Mouse (Mus musculus): ENCODE measurements around the gene Tbc1d10c.

The Tbc1d10c gene

DNA sequence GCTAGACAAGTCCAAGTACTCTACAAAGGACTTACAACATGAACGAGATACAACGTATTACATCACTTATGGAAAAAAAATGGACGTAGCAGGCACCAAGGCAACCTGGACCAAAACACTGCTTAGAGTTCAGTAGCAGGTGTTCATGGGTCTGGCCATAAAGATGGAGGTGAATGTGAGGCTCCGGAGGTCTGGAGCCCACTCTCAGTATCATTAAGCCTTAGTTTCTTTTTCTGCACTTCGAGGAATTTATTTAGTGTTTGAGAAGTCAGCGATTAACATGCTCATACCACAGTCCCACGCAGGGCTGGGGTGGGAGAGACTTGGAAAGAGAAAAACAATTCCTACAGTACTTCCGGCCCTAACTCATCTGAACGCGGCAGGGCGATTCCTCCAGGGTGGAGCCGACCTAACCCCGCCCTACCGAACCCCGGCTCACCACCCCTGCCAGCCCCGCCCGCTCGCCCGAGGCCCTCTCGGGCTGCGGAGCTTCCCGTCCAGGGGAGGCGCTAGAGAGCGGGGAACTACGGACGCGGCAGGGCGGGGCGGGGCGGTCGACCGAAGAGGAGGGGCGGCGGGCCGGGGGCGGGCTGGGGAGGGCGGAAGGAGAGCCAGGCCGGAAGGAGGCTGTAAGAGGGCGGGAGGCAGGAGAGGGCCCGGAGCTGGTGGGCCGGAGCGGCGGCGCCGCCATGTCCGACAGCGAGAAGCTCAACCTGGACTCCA, 605 bp upstream of the Tbc1d10c start, which contains the start of gene Ppp1ca:
TSS of gene Ppp1ca (plus strand) at position 538 of the 723 bp plus-strand sequence.
- peak; percentile 71 for DNase-seq (ENCODE audit: low read depth, low spot score)

DNA sequence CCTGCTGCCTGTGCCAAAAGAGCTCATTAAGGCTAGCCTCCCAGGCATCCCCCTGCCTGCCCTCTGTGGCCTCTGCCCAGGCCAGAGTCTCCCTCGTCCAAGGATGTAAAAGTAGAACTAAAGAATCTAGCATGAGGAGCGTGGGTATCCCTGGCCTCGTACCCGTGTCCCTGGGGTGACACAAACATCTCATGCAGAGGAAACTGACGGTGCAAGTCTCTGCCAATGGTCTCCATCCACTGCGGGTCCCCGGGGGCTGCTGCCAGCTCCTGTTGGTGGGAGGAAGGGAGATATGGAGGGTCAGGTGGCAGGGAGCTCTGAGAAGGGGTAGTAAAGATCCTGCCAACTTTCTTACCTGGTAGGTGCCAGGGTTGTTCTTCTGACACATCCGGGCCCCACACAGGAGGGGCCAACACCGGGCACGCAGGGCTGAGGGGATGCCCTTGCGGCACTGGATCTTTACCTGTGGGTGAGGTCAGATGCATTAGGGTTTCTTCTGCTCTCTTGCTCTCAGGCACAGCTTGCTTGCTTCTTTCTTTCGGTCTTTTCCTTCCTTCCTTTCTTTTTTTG, 1.9 kb downstream of the Tbc1d10c start:
- DNase-seq (ENCODE audit: low read depth, low spot score) = no peak

DNA sequence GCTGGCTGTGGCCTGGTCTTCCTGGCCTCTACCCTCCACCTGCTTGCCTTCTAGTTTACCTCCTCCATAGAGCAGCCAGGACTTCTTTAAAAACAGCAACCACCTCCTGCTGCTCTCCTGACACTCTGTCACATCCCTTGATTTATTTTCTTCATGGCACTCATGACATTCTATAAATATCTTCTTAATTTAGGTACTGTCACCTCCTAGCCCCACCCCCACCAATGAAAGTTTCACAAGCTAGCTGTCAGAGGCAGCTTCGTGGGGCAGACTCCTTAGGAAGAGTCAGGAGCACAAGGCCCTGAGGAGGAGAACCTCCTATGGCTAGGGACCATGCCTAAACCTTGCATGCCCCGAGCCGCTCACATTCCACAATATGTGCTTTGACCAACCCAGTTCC, 3.8 kb downstream of the Tbc1d10c start:
- no peak for DNase-seq (ENCODE audit: low read depth, low spot score)

DNA sequence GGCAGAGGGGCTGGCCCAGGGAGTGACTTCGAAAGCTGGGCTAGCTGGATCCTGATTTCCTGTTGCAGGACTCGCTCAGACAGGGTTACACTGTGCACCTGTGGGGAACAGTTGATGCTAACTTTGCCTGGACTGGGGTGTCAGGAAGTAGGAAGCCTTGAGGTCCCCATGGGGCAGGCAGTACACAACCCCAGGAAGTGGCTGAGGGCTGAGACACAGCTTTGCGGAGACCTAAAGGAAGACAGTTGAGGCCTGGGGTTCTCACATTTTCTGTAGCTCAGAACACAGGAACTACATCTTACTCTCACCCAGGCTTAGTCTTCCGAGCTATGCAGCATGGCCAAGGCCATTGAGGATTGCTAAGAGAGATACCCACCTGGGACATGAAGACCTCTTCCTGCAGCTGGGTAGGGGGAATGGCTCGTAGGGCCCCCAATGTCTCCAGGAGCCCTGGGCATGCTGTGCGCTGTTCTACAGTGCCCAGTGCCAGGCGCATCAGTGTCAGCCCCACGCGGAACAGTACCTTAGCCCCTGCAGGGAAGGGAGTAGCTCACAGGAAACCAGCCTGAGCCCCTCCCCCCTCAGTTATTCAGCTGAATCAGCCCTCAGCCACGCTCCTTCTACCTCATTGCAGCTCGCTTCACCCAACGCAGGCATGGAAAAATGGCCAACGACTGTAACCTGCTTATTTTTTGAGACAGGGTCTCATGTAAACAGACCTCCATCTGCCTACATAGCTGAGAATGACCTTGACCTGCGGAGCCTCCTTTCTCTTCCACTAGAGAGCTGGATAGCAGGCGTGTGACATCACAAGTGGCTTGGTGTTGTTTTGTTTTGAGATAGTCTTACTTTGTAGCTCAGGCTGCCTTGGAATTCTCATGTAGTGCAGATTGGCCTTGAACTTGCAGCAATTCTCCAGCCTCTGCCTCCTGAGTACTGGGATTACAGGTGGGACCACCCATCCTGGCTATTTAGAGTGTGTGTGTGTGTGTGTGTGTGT, 5.8 kb downstream of the Tbc1d10c start:
- DNase-seq (ENCODE audit: low read depth, low spot score) = no peak

DNA sequence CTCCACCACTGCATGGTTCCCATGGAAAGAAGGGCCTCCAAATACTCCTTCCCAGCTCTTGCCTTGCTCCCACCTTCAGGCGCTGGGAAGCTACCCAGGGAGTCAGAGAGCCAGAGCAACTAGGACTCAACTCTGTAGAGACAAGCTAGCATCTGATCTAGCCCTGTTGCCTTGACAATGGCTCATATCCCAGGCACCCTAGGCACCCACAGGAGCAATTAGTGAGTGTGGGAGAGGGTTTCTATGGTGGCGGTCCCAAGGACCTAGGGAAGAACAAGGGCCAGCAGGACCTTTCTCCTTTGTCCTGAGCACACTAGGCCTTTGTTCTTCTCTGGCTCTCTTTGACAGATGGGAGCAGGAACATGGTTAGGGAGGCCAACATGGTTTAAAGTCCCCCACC, 7.4 kb downstream of the Tbc1d10c start:
- DNase-seq (ENCODE audit: low read depth, low spot score) = no peak

DNA sequence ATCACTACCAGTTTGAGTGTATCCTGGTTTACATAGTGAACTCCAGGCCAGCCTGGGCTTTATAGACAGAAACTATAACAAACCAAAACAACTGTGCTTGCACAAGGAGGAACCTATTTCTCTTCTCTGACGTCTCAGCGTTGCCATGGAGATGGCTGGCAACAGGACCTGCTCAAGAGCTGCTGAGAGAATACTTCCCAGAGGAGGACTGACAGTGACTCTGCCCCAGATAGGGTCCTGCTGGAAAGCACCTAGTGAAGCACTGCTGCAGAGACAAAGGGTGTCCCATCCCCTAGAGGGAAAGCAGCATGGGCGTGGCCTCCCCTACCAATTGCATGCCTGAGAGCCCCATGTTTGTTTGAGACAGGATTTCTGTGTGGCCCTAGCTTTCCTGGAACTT, 9.2 kb downstream of the Tbc1d10c start:
- DNase-seq (ENCODE audit: low read depth, low spot score) = no peak

DNA sequence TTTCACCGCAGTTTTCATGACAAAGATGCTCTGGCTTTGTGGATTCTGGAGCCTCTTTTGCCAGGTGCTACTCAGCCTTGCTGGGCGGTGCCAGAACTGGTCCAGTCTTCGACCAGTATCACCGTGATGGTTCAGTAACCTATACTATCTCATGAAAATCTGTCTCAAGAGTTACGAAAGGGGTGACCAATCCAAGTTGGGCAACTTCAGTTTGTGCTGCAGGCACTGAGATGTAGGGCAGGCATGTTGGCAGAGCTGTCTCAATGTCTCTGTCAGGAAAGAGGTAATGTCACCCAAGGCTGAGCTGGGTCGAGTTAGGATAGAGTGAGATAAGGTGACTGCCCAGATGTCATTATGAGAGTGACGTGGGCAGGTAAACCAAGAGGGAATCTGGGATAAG, 10.7 kb downstream of the Tbc1d10c start:
- DNase-seq (ENCODE audit: low read depth, low spot score) = no peak

DNA sequence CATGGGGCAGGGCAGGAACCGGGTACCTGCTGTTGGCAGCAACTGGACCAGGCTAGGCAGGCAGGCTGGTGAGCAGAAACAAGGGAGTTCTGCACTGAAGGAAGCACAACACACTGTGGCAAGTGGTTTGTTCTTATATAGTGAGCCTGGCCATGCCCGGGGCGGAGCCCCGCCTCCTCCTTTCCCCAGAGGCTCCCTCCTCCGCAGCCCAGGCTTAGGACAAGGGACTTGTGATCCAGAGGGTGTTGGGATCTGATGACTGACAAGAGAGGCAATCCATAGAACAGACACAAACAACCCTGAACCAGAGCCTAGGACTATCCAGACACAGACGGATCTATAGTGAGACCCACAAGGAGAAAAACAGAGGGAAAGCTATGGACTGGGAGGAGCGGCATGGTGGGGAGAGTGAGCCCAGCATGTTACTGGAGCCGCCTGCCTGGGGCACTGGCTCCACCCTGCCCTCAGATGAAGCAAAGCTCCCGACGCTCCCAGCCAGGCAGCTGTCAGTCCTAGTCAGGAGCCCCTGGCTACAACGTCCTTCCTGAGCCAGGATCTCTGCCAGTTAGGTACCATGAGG, 15.6 kb downstream of the Tbc1d10c start, which contains the start of gene Carns1:
TSS of gene Carns1 (minus strand) at position 112 of the 580 bp plus-strand sequence.
- no peak for DNase-seq (ENCODE audit: low read depth, low spot score)

DNA sequence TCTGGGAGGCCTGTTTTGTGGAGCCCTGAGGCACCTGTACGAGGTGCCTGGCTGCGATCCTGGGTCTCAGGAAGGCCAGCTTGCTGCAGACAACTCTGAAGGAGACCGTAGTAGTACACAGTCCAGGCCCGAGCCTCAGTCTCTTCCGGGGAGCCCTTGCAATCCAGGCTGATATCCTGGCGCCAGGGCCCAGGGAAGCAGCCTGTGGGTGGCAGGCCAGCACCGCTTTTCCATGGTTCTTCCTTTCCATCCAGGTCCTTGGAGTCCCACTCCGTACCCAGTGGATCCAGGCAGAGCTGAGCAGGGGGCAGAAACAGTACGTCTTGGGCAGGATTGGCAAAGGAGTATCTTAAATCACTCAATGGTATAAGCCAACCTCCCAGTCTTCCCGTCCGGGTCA, 18.2 kb downstream of the Tbc1d10c start:
- no peak for DNase-seq (ENCODE audit: low read depth, low spot score)

DNA sequence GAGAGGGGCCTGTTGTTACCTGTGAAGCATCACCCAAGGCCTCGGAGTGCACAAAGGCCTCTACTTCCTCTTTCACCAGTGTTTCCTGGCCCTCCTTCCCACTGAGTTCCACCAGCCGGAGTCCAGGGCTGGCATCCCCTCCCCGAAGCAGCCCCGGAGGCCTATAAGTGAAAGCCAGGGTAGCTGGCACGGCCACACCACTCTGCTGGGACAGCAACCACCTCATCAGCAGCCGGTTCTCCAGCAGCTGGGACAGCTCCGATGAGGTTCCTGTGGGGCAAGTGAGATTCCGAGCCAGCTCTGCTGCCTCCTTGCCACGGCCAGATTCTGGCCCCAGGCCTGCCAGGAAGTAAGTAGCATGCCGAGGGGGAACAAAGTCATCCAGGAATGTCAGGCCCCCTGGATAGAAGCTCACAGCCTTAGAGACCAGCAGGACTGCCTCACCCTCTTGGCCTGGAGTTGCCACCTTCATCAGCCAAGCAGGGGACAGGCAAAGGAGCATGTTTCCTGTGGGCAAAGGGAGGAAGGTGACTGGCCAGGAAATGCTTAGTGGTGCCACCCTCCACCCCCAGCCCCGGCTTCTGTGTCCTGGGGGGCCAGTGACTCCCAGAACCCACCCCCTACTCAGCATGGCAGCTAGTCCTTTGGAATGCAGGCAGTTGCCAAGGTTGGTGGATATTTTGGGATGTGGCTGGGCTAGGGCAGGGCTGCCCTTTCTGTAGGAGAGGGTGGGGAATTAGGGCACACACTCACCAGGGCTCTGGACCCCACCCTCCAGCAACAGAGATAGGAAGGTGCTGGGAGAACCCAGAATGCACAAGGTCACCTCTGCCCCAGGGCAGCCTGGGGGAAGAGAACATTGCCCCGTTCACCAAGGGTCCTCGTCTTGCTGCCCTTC, 19.4 kb downstream of the Tbc1d10c start:
- no peak for DNase-seq (ENCODE audit: low read depth, low spot score)

DNA sequence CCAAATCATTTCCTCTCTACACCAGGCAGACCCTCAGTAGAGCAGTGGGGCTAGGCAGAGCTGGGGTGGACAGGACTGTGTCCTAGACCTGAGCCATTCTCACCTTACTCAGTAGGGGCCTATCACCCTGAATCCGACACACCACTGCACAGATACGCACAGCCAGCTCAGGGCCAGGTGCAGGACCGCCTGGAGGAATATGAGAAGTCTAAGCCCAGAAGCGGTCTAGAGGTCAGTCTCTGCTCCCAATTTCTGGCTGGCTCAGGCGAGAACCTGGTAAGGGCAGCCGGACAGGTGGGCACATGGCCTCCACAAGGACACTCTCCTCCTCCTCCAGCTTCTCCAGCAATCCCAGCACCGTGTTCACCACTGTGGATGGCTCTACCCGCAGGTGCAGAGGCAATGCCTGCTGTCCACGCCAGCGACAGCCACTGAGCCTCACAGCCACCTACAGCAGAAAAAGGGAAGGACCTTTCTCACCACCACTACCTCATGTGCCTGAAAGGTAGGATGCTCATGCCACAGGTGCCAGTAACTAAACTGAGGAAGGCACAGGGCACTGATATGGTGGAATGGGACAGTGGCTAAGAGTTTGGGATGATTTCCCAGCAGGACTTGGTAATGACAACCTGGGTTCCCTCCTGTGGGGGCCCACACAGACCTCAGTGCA, 20.2 kb downstream of the Tbc1d10c start:
- no peak for DNase-seq (ENCODE audit: low read depth, low spot score)

DNA sequence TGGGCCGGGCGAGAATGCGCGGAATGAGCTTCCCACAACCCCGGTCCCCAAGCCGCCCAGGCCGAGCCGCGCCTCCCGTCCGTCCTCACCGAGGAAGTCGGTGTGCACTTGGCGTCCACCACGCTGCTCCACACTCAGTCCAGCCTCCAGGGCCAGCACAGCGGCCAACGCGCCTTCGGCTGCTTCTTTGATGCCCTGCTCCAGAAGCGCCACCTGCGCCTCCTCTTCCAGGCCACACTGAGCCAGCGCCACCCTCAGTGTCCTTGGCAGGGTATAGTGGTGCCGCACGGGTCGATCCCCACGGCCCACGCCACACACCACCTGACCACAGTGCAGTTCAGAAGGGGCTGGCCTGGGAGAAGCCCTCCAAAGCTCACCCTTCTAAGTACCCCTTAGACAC, 21.3 kb downstream of the Tbc1d10c start:
- no peak for DNase-seq (ENCODE audit: low read depth, low spot score)

DNA sequence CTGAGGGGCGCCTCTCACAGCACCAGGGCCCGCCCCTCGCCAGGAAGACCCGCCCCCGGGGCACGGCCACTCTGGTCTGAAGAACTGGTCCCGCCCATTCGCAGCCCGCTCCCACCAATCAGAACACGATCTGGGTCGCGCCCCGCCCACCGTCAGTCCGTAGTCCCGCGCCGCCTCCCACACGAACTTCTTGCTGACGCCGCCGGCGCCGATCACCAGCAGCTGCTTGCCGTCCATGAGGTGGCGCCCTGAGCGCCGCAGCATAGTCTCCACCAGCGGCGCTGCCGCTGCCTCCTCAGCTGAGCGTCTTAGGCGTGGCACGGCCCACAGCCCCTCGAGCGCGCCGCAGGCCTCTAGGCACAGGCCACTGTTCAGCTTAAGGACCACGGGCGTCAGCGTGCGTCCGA, 21.7 kb downstream of the Tbc1d10c start:
- peak; percentile 97 for DNase-seq (ENCODE audit: low read depth, low spot score)

DNA sequence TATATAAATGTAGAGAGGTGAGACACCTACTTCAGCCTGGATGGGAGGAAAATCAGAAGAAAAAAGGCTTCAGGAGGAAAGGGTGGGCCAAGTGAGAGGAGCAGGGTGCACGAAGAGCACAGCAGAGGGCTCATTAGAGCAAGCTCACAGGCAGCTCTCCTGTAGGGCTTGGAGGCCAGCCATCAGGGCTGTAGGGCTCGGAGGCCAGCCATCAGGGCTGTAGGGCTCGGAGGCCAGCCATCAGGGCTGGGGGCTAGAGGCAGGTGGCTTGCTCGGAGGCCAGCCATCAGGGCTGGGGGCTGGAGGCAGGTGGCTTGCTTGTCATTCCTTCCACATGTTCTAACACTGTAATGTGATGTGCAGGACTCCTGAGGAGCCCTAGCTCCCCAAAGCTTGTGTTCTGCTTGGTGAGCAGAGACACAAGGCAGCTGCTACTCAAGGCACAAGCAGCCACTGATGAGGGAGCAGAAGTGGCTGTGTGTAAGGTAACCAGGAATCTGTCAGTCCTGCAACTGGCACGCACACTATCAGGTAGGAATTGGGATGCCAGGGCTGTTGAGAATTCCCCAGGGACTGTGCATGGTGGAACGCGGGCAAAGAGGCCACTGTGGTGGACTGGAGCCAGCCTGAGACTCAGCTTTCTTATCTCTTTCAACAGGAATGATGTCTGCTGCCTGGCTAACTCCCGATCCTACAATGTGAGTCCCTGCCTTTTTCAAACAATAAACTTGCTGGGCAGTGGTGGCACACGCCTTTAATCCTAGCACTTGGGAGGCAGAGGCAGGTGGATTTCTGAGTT, 24.2 kb downstream of the Tbc1d10c start:
- DNase-seq (ENCODE audit: low read depth, low spot score) = no peak

DNA sequence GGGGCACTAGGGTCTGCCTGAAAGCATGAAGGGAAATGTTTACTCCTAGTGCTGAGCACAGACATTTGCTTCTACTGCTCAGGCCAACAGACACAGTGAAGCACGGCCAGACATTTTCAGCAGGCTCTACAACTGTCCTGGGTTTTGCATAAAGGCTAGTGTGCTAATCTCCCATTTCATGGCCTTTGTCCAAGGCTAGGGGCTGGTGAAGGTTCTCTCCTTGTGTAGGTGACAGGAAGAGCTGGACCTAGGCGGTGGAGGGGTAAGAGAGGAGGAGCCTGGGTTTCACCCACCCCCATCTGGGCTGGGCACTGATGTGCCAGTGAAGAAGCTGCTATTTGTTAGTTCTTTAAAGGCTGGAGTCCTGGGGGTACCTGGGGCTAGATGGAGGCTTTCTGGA, 26.4 kb downstream of the Tbc1d10c start:
- no peak for DNase-seq (ENCODE audit: low read depth, low spot score)

DNA sequence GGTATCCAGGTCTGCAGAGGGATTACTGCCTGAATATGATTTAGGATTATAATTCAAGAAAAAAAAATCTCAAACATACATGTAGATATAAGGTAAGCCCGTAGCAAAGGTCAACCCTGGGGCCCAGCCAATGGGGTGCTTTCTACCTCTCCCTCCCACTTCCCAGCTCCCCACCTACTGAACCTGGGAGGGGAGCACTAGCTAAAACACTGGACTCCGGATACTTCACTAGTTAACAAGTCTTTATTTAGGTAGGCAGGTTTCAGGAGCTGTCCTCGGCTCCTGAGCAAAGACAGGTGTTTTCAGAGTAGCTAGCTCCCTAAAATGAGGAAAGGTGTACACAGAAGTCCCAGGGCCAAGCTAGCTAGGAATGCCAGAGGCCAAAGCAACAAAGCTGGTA, 27.0 kb downstream of the Tbc1d10c start:
- DNase-seq (ENCODE audit: low read depth, low spot score) = no peak

DNA sequence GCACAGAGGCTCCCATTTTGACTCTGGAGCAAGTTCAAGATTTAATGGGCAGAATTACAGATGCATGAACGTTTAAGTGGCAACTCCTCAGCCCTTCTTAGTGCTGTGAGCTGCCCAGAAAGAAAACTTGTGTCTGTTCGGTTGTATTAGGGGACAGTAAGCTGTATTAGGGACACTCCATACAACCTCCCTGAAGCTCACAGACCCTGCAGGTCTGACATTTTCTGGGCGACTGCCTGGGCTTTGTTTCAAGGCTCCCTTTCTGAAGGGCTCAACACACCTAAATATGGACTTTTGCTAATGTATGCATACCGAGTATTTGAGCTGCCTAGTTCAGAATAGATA, 27.6 kb downstream of the Tbc1d10c start:
- no peak for DNase-seq (ENCODE audit: low read depth, low spot score)

DNA sequence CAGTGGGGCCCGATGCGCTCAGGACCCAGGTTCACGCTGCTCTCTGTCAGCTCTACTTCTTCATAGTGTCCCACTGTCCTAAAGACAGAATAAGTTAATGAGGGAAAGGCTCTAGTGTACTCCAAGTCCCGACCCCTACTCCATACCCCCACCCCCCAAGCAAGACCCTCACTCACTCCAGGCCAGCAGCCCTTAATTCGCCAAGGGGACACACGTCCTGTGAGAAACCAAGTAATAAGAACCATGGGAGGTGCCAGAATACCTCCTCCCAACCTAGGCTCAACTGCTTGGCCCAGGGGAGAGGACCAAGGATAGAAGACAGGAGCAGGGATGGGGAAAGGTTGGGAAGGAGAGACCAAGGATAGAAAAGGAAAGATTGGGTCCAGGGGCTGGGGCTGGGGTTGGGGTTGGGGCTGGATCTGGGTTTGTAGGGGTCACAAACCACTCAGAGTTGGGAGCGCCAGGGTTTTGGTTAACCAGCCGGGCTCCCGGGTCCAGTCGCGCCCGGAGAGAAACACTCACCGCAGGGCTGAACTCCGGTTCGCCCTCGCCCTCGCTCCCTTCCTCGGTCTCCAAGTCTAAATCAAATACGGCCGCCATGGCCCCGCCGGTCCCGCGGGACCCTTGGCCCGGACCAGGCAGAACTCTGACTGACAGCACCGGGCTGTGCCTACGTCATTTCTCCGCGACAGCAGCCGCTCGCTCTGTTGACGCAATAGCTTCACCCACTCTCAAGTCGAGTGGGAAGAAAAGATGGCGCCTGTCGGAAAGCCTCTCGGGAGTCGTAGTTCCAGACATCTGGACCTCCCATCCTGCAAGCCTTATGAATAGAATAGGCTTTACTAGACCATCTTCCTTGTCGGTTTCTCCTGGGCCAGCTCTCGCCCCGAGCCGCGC, 28.2 kb downstream of the Tbc1d10c start, which contains the start of gene Rps6kb2:
TSS of gene Rps6kb2 (minus strand) at position 709 of the 897 bp plus-strand sequence.
- DNase-seq (ENCODE audit: low read depth, low spot score) = peak; percentile 94
